Mouse (Mus musculus) hindbrain, embryonic 11.5 days (tissue): Measurements from ENCODE around the gene Eif5a2. TPM values are rescaled to one million over a fixed set of nuclear protein-coding genes. Genes with fewer than 3 reads are reported as not detected.

Experiments used
- ATAC-seq: fragments of 200-750 bp; cut with Nextera tagmentation; 2 replicates; pipeline ENCODE4 v1.8.0; 2017; ENCODE audit warnings: mild to moderate bottlenecking, moderate TSS enrichment, moderate library complexity; ENCODE audit not compliant: low FRiP score
- DNase-seq: peaks from one replicate; pipeline ENCODE4 v3.0.0-alpha.2; 2015; ENCODE audit warnings: low spot score
- H3K27ac ChIP-seq: fragments of 300-500 bp; sonication (generic); 2 replicates; pipeline ENCODE4 v1.5.1; 2014; ENCODE audit warnings: mild to moderate bottlenecking, low read depth, low read length
- H3K27me3 ChIP-seq: fragments of 300-500 bp; sonication (generic); 2 replicates; pipeline ENCODE4 v1.6.1; 2014; ENCODE audit warnings: mild to moderate bottlenecking, low read length, moderate library complexity, mixed read lengths; ENCODE audit not compliant: control insufficient read depth, insufficient read depth
- H3K36me3 ChIP-seq: fragments of 300-500 bp; sonication (generic); 2 replicates; pipeline ENCODE4 v1.6.1; 2014; ENCODE audit warnings: mild to moderate bottlenecking, low read length, moderate library complexity, mixed read lengths; ENCODE audit not compliant: control insufficient read depth, insufficient read depth
- H3K4me1 ChIP-seq: fragments of 300-500 bp; sonication (generic); replicated peaks from 2 replicates; pipeline ENCODE4 v1.6.1; 2014; ENCODE audit warnings: low read length, mixed read lengths; ENCODE audit not compliant: control insufficient read depth, insufficient read depth
- H3K4me2 ChIP-seq: fragments of 300-500 bp; sonication (generic); replicated peaks from 2 replicates; pipeline ENCODE4 v1.6.1; 2014; ENCODE audit warnings: mild to moderate bottlenecking, low read depth, low read length
- H3K4me3 ChIP-seq: fragments of 300-500 bp; sonication (generic); 2 replicates; pipeline ENCODE4 v1.5.1; 2014; ENCODE audit warnings: low read depth, low read length
- H3K9ac ChIP-seq: fragments of 300-500 bp; sonication (generic); 2 replicates; pipeline ENCODE4 v1.6.1; 2014; ENCODE audit warnings: low read depth, low read length
- H3K9me3 ChIP-seq: fragments of 300-500 bp; sonication (generic); 2 replicates; pipeline ENCODE4 v1.6.1; 2016; ENCODE audit warnings: low read length; ENCODE audit not compliant: control insufficient read depth
- WGBS: fragments of 180-500 bp; shearing (Covaris S2); extraction: QIAGEN DNeasy Blood & Tissue Kit; methylation state at CpG from one replicate; pipeline ENCODE4 v1.1.7; 2014; 5-methylcytosine and 5-hydroxymethylcytosine counted together
- polyA plus RNA-seq: library from polyadenylated mRNA; unstranded; fragments of >200 nt; fragmentation: Nextera tagmentation; extraction: Ambion mirVana; gene quantifications from 2 replicates; pipeline ENCODE4 v1.2.1, GENCODE M21; 2014

Eif5a2 gene
- polyA plus RNA-seq, 1 experiment from 2014 or later: 18.2 TPM

- H3K9me3 ChIP-seq: no peaks in the 10 kb centered on the region
- DNase-seq (peak; percentile 30), ATAC-seq (no peak)
- no peaks in the 10 kb centered on the region for H3K4me1 ChIP-seq
- H3K9ac ChIP-seq: peak overlapping the region; percentile 74
- H3K4me2 ChIP-seq: peak overlapping the region; percentile 98
- 0 out of 2 replicates have a peak, but pooled peaks cover 2% of the 10 kb centered on the region for H3K27me3 ChIP-seq
- H3K36me3 ChIP-seq: no peaks in the 10 kb centered on the region
- WGBS: 23% methylated on average over 14 of the region's 14 CpGs
- H3K4me3 ChIP-seq: peak overlapping the region; percentile 79
- H3K27ac ChIP-seq: no peak overlapping the region
Measured at GRCm38 (mm10) chr3:28781848-28782247, 772 bp downstream of the Eif5a2 start.

GRCm38 (mm10) chr3:28784176-28784575 is 3.1 kb downstream of the Eif5a2 start:
- 89% methylated on average over 2 of the region's 2 CpGs for WGBS
- no peaks in the 10 kb centered on the region for H3K36me3 ChIP-seq
- no peak for ATAC-seq
- H3K27me3 ChIP-seq: 0 out of 2 replicates have a peak, but pooled peaks cover 2% of the 10 kb centered on the region
- DNase-seq: no peak
- H3K4me2 ChIP-seq: no peak overlapping the region
- no peaks in the 10 kb centered on the region for H3K4me1 ChIP-seq
- no peak overlapping the region for H3K9ac ChIP-seq
- no peak overlapping the region for H3K4me3 ChIP-seq
- H3K9me3 ChIP-seq: no peaks in the 10 kb centered on the region
- H3K27ac ChIP-seq: no peak overlapping the region

- no peaks in the 10 kb centered on the region for H3K27me3 ChIP-seq
- H3K9ac ChIP-seq: no peak overlapping the region
- H3K36me3 ChIP-seq: no peaks in the 10 kb centered on the region
- WGBS: 90% methylated on average over 7 of the region's 7 CpGs
- H3K4me1 ChIP-seq: no peaks in the 10 kb centered on the region
- DNase-seq (no peak), ATAC-seq (no peak)
- H3K27ac ChIP-seq: no peak overlapping the region
- H3K4me3 ChIP-seq: no peak overlapping the region
- no peak overlapping the region for H3K4me2 ChIP-seq
- no peaks in the 10 kb centered on the region for H3K9me3 ChIP-seq
Measured at GRCm38 (mm10) chr3:28794835-28795234, 13.8 kb downstream of the Eif5a2 start.

- no peaks in the 10 kb centered on the region for H3K27me3 ChIP-seq
- no peaks in the 10 kb centered on the region for H3K9me3 ChIP-seq
- peak within 1 kb of the TSS; percentile 66 for H3K4me2 ChIP-seq
- peak; percentile 99 for ATAC-seq
- peak within 1 kb of the TSS; percentile 65; the same call in 1 of the 2 replicates for H3K27ac ChIP-seq
- under 1% methylated on average over 71 of the region's 72 CpGs for WGBS
- H3K9ac ChIP-seq: peak within 1 kb of the TSS; percentile 90
- H3K36me3 ChIP-seq: no peaks in the 10 kb centered on the region
- peak within 1 kb of the TSS; percentile 80 for H3K4me3 ChIP-seq
- DNase-seq: peak; percentile 99
- no peaks in the 10 kb centered on the region for H3K4me1 ChIP-seq
Measured at GRCm38 (mm10) chr3:28805301-28806097, 24.4 kb downstream of the Eif5a2 start, which contains the start of gene Rpl22l1. Rpl22l1 (plus strand) TSS chr3:28805436.

GRCm38 (mm10) chr3:28808039-28808643 is 27.1 kb downstream of the Eif5a2 start:
- H3K4me2 ChIP-seq: no peak overlapping the region
- no peak for ATAC-seq
- 87% methylated on average over 4 of the region's 4 CpGs for WGBS

GRCm38 (mm10) chr3:28811441-28811840 is 30.4 kb downstream of the Eif5a2 start:
- Histone ChIP-seq H3K36me3 (no peaks in the 10 kb centered on the region), H3K4me2 (no peak overlapping the region), H3K9me3 (no peaks in the 10 kb centered on the region), H3K9ac (no peak overlapping the region), H3K4me1 (no peaks in the 10 kb centered on the region), H3K27me3 (no peaks in the 10 kb centered on the region), H3K4me3 (no peak overlapping the region), H3K27ac (no peak overlapping the region)
- WGBS: 84% methylated on average over 4 of the region's 4 CpGs
- ATAC-seq (no peak), DNase-seq (no peak)

More at GRCm38 (mm10) chr3:28808039-28808643, 27.1 kb downstream of the Eif5a2 start:
- Histone ChIP-seq H3K4me1 (no peaks in the 10 kb centered on the region), H3K27ac (no peak overlapping the region), H3K36me3 (no peaks in the 10 kb centered on the region), H3K27me3 (no peaks in the 10 kb centered on the region), H3K9ac (no peak overlapping the region), H3K9me3 (no peaks in the 10 kb centered on the region), H3K4me3 (no peak overlapping the region)
- no peak for DNase-seq

GRCm38 (mm10) chr3:28814361-28814760 is 33.3 kb downstream of the Eif5a2 start:
- H3K27ac ChIP-seq: no peak overlapping the region
- no peak overlapping the region for H3K9ac ChIP-seq
- no peaks in the 10 kb centered on the region for H3K4me1 ChIP-seq
- 18% methylated on average over 4 of the region's 4 CpGs for WGBS
- no peak overlapping the region for H3K4me3 ChIP-seq
- H3K9me3 ChIP-seq: no peaks in the 10 kb centered on the region
- H3K27me3 ChIP-seq: no peaks in the 10 kb centered on the region
- peak; percentile 80 for DNase-seq
- H3K4me2 ChIP-seq: no peak overlapping the region
- no peak for ATAC-seq
- no peaks in the 10 kb centered on the region for H3K36me3 ChIP-seq

- Histone ChIP-seq H3K27ac (no peak overlapping the region), H3K27me3 (no peaks in the 10 kb centered on the region), H3K9ac (no peak overlapping the region), H3K4me2 (no peak overlapping the region), H3K4me3 (no peak overlapping the region), H3K36me3 (no peaks in the 10 kb centered on the region), H3K9me3 (no peaks in the 10 kb centered on the region), H3K4me1 (no peaks in the 10 kb centered on the region)
- WGBS: 82% methylated on average over 4 of the region's 4 CpGs
- DNase-seq: no peak
- no peak for ATAC-seq
Measured at GRCm38 (mm10) chr3:28816010-28816540, 35.0 kb downstream of the Eif5a2 start.
